Mouse (Mus musculus): ENCODE results near the gene Setd7. TPM values are rescaled to one million over a fixed set of nuclear protein-coding genes. Genes with fewer than 3 reads are reported as not detected.

Gene Setd7
- polyA plus RNA-seq, 1 experiment from 2014 or later, result 3.6 TPM

DNA sequence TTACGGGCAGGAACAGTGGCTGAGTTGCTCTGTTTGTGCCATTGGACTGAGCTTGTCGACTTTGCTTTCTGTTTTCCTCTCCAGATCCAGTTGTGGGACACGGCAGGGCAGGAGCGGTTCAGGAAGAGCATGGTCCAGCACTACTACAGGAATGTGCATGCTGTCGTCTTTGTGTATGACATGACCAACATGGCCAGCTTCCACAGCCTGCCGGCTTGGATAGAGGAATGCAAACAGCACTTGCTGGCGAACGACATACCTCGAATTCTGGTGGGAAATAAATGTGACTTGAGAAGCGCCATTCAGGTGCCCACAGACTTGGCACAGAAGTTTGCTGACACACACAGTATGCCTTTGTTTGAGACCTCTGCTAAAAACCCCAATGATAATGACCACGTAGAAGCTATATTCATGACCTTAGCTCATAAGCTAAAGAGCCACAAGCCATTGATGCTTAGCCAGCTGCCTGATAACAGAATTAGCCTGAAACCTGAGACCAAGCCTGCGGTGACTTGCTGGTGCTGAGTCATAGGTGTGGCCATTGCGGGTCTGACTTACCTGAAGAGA, 67.3 kb downstream of the Setd7 start:
- no peak for ATAC-seq (ENCODE audit: insufficient number of reproducible peaks, low FRiP score)
- Histone ChIP-seq H3K36me3 (peaks cover 27% of the 10 kb centered on the region), H3K4me3 (no peak overlapping the region), H3K4me2 (no peak overlapping the region), H3K9me3 (replicated peaks) (no peaks in the 10 kb centered on the region), H3K27ac (ENCODE audit: poor library complexity, severe bottlenecking) (no peak overlapping the region), H3K27me3 (replicated peaks) (no peaks in the 10 kb centered on the region), H3K9ac (no peak overlapping the region), H3K4me1 (replicated peaks) (peaks cover 13% of the 10 kb centered on the region)
- WGBS, result 63% methylated on average over 13 of the region's 13 CpGs

DNA sequence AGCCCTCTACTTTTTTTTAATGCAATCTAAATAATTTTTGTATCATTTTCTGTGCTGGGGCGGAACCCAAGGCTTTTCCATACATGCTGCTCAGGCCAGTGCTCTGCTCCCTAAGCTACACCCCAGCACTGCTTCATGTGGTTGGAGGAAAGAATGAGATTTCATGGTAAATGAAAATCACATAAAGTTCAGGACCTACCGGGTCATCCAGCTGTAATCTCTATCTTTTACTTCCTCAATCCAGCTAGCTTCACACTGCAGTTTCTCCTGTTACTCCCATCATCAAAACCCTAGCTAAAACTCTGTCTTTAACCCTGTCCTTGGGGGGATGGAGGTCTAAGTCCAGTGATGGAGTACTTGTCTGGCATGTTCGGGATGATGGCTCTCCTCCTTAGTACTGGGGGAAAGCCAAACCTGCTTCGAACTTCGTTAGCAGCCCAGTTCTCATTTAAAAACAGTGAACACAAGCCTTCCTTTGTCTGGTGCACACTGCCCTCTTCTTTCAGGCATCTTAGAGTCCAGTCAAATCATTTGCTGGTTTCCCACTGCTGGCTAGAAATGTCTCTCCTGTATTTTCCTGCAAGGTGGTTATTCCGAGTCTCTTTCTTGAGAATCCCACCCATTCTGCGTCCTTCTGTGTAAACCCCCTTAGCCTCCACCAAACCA, 70.5 kb downstream of the Setd7 start:
- H3K36me3 ChIP-seq, result peaks cover 23% of the 10 kb centered on the region
- H3K4me2 ChIP-seq, result no peak overlapping the region
- no peak for ATAC-seq (ENCODE audit: insufficient number of reproducible peaks, low FRiP score)
- H3K4me3 ChIP-seq, result no peak overlapping the region
- H3K4me1 ChIP-seq (replicated peaks), result peaks cover 20% of the 10 kb centered on the region
- H3K27me3 ChIP-seq (replicated peaks), result no peaks in the 10 kb centered on the region
- H3K9ac ChIP-seq, result no peak overlapping the region
- WGBS, result 83% methylated on average over 7 of the region's 7 CpGs
- no peak overlapping the region for H3K27ac ChIP-seq (ENCODE audit: poor library complexity, severe bottlenecking)
- H3K9me3 ChIP-seq (replicated peaks), result no peaks in the 10 kb centered on the region

DNA sequence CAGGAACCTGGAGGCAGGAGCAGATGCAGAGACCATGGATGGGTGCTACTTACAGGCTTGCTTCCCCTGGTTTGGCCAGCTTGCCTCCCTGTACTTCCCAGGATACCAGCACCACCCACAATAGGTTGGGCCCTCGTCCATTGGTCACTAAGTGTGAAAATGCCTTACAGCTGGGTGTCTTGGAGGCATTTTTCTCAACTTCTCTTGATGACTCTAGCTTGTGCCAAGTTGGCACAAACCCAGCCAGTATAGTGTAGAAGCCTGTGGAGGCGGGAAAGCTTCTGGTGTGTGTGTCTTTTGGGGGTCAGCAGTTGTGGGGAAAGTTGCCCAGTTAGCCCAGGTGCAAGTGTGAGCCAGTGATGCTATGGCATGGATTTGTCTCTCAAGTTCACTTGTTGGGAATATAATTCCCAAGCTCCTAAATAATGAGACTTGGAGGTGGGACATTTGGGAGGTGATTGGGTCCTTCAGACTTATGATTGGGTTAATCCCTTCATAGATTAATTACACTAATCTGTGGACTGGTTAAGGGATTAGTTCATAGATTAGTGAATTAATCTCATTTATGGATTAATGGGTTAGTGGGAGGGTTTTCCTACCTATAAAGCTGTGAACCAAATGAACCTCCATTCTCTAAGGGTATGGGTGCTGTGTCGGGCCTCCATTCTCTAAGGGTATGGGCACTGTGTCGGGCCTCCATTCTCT, 74.0 kb downstream of the Setd7 start:
- H3K27ac ChIP-seq (ENCODE audit: poor library complexity, severe bottlenecking), result no peak overlapping the region
- H3K4me1 ChIP-seq (replicated peaks), result peaks cover 21% of the 10 kb centered on the region
- no peak overlapping the region for H3K4me3 ChIP-seq
- no peaks in the 10 kb centered on the region for H3K27me3 ChIP-seq (replicated peaks)
- no peak overlapping the region for H3K4me2 ChIP-seq
- peaks cover 4% of the 10 kb centered on the region; the same call in 1 of the 2 replicates for H3K36me3 ChIP-seq
- H3K9ac ChIP-seq, result no peak overlapping the region
- no peaks in the 10 kb centered on the region for H3K9me3 ChIP-seq (replicated peaks)
- 91% methylated on average over 4 of the region's 4 CpGs for WGBS
- no peak for ATAC-seq (ENCODE audit: insufficient number of reproducible peaks, low FRiP score)

GRCm38 (mm10) chr3:51485347-51485746, 75.3 kb downstream of the Setd7 start:
- H3K4me1 ChIP-seq (replicated peaks), result peaks cover 21% of the 10 kb centered on the region
- ATAC-seq (ENCODE audit: insufficient number of reproducible peaks, low FRiP score), result no peak
- H3K9ac ChIP-seq, result no peak overlapping the region; the same call in 1 of the 2 replicates
- H3K4me2 ChIP-seq, result peak overlapping the region; percentile 87
- 62% methylated on average over 4 of the region's 4 CpGs for WGBS
- no peaks in the 10 kb centered on the region for H3K27me3 ChIP-seq (replicated peaks)
- H3K9me3 ChIP-seq (replicated peaks), result no peaks in the 10 kb centered on the region
- peaks cover 4% of the 10 kb centered on the region; the same call in 1 of the 2 replicates for H3K36me3 ChIP-seq
- H3K4me3 ChIP-seq, result peak overlapping the region; percentile 77; the same call in 1 of the 2 replicates
- no peak overlapping the region for H3K27ac ChIP-seq (ENCODE audit: poor library complexity, severe bottlenecking)

- H3K4me3 ChIP-seq, result peak overlapping the region; percentile 77
- under 1% methylated on average over 33 of the region's 33 CpGs for WGBS
- H3K27ac ChIP-seq (ENCODE audit: poor library complexity, severe bottlenecking), result peak overlapping the region; percentile 91
- H3K36me3 ChIP-seq, result peaks cover 4% of the 10 kb centered on the region; the same call in 1 of the 2 replicates
- no peaks in the 10 kb centered on the region for H3K27me3 ChIP-seq (replicated peaks)
- H3K9ac ChIP-seq, result peak overlapping the region; percentile 90
- no peak; the same call in 1 of the 2 replicates for ATAC-seq (ENCODE audit: insufficient number of reproducible peaks, low FRiP score)
- no peaks in the 10 kb centered on the region for H3K9me3 ChIP-seq (replicated peaks)
- H3K4me2 ChIP-seq, result peak overlapping the region; percentile 87
- peaks cover 21% of the 10 kb centered on the region for H3K4me1 ChIP-seq (replicated peaks)
These were observed 76.3 kb downstream of the Setd7 start for GRCm38 (mm10) chr3:51484370-51484769.

- Histone ChIP-seq H3K4me3 (peak within 1 kb of the TSS; percentile 77), H3K27ac (ENCODE audit: poor library complexity, severe bottlenecking) (peak within 1 kb of the TSS; percentile 91), H3K27me3 (replicated peaks) (no peaks in the 10 kb centered on the region), H3K4me1 (replicated peaks) (peaks cover 21% of the 10 kb centered on the region), H3K4me2 (peak within 1 kb of the TSS; percentile 87), H3K9me3 (replicated peaks) (no peaks in the 10 kb centered on the region), H3K9ac (peak within 1 kb of the TSS; percentile 90), H3K36me3 (peaks cover 4% of the 10 kb centered on the region; the same call in 1 of the 2 replicates)
- ATAC-seq (ENCODE audit: insufficient number of reproducible peaks, low FRiP score), result peak; percentile 96
- WGBS, result under 1% methylated on average over 68 of the region's 70 CpGs
These were observed 76.8 kb downstream of the Setd7 start, which contains the start of gene Rab33b for GRCm38 (mm10) chr3:51483741-51484359. Rab33b (plus strand) TSS chr3:51483920.

DNA sequence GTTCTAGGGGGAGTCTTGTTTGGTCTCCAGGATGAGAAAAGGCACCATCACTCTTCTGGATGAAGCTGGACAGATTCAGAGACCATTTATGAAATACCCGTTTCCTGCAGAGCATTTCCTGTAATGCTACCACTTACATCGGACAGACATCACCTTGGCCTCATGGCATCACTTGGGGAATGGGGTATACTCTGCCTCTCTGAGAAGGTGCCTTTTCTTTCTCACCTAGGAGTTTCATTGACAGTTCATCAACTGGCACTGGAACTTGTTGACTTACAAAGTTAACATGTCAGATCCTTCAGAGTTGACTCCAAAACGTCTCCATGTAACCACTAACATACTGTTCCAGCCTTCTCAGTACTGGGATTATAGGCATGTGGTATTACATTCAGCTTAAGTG, 77.9 kb downstream of the Setd7 start:
- no peak for ATAC-seq (ENCODE audit: insufficient number of reproducible peaks, low FRiP score)
- peak overlapping the region; percentile 77 for H3K4me3 ChIP-seq
- H3K27me3 ChIP-seq (replicated peaks), result no peaks in the 10 kb centered on the region
- peaks cover 21% of the 10 kb centered on the region for H3K4me1 ChIP-seq (replicated peaks)
- no peaks in the 10 kb centered on the region for H3K9me3 ChIP-seq (replicated peaks)
- peak overlapping the region; percentile 90 for H3K9ac ChIP-seq
- H3K27ac ChIP-seq (ENCODE audit: poor library complexity, severe bottlenecking), result peak overlapping the region; percentile 91
- peaks cover 4% of the 10 kb centered on the region; the same call in 1 of the 2 replicates for H3K36me3 ChIP-seq
- peak overlapping the region; percentile 87 for H3K4me2 ChIP-seq
- WGBS, result 67% methylated on average over 3 of the region's 3 CpGs

- WGBS, result 60% methylated on average over 3 of the region's 3 CpGs
- Histone ChIP-seq H3K36me3 (peaks cover 4% of the 10 kb centered on the region; the same call in 1 of the 2 replicates), H3K9me3 (replicated peaks) (no peaks in the 10 kb centered on the region), H3K27me3 (replicated peaks) (no peaks in the 10 kb centered on the region), H3K4me2 (no peak overlapping the region), H3K9ac (no peak overlapping the region), H3K27ac (ENCODE audit: poor library complexity, severe bottlenecking) (no peak overlapping the region), H3K4me1 (replicated peaks) (peaks cover 21% of the 10 kb centered on the region), H3K4me3 (no peak overlapping the region)
- no peak for ATAC-seq (ENCODE audit: insufficient number of reproducible peaks, low FRiP score)
These were observed 78.8 kb downstream of the Setd7 start for GRCm38 (mm10) chr3:51481881-51482280.

DNA sequence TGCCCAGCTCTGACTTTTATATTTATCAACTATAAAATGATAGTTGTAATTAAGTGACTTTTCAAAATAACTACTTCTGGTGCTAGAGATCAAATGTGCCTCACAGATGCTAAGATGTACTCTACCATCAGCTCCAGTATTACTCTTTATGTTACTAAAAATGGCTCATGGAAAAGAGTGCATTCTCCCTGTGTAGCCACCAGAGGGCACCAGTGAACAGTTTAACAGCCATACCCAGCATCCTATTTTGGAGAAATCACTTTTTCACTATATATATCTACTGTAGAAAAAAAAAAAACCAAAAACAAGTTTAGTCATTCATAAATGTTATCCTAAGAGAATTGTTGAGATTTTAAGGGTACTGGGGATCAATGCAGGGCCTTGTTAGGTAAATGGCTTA, 79.6 kb downstream of the Setd7 start:
- Histone ChIP-seq H3K27me3 (replicated peaks) (no peaks in the 10 kb centered on the region), H3K27ac (ENCODE audit: poor library complexity, severe bottlenecking) (no peak overlapping the region), H3K9me3 (replicated peaks) (no peaks in the 10 kb centered on the region), H3K4me3 (no peak overlapping the region), H3K4me2 (no peak overlapping the region), H3K36me3 (no peaks in the 10 kb centered on the region), H3K4me1 (replicated peaks) (peaks cover 21% of the 10 kb centered on the region), H3K9ac (no peak overlapping the region)
- no peak for ATAC-seq (ENCODE audit: insufficient number of reproducible peaks, low FRiP score)

DNA sequence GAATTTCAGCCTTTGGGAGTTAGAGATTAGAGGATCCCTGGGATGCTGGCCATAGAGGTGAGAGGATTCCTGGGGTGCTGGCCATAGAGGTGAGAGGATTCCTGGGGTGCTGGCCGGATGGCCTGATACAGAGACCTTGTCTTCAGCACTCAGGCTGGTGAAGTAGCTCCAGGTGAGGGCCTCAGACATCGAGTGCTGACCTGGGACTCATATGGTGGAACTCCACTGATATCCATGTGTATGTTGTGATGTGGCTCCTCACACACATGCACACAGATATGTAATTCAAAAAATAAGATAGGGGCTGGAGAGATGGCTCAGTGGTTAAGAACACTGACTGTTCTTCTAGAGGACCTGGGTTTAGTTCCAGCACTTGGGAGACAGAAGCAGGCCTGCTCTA, 80.8 kb downstream of the Setd7 start:
- Histone ChIP-seq H3K27me3 (replicated peaks) (no peaks in the 10 kb centered on the region), H3K9me3 (replicated peaks) (no peaks in the 10 kb centered on the region), H3K4me3 (no peak overlapping the region), H3K36me3 (peaks cover 6% of the 10 kb centered on the region; the same call in 1 of the 2 replicates), H3K27ac (ENCODE audit: poor library complexity, severe bottlenecking) (no peak overlapping the region), H3K9ac (no peak overlapping the region), H3K4me1 (replicated peaks) (peaks cover 11% of the 10 kb centered on the region), H3K4me2 (no peak overlapping the region)
- ATAC-seq (ENCODE audit: insufficient number of reproducible peaks, low FRiP score), result no peak
- 33% methylated on average over 2 of the region's 2 CpGs for WGBS

DNA sequence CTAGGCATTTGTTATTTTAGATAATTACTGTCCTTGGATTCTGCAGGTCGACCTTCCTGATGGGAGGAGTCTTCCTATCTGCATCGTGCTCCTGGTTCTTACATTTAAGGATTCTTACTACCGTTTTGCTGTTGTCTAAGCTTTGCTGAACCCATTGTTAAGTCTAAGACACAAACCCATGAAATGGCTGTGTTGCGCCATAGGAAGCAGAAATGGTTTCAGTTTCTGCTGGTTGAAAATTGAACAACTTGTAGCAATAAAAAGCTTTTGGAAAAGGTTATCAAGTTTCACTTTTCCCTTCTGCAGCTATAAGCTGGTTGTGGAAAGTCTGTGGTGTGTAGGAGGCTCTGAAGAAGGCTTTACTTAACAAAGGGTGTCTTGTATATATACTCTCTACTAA, 85.0 kb downstream of the Setd7 start:
- no peaks in the 10 kb centered on the region for H3K4me1 ChIP-seq (replicated peaks)
- H3K27ac ChIP-seq (ENCODE audit: poor library complexity, severe bottlenecking), result no peak overlapping the region
- peaks cover 38% of the 10 kb centered on the region for H3K36me3 ChIP-seq
- no peak overlapping the region for H3K4me3 ChIP-seq
- no peak overlapping the region for H3K4me2 ChIP-seq
- no peak for ATAC-seq (ENCODE audit: insufficient number of reproducible peaks, low FRiP score)
- no peaks in the 10 kb centered on the region for H3K27me3 ChIP-seq (replicated peaks)
- 67% methylated on average over 4 of the region's 4 CpGs for WGBS
- H3K9me3 ChIP-seq (replicated peaks), result no peaks in the 10 kb centered on the region
- no peak overlapping the region for H3K9ac ChIP-seq
